Mouse (Mus musculus) heart, adult 8-10 months (tissue): Measurements from ENCODE around the gene Chd3. TPM values are rescaled to one million over a fixed set of nuclear protein-coding genes. Genes with fewer than 3 reads are reported as not detected.

Experiments used
- DNase-seq: peaks from one replicate; pipeline ENCODE4 v3.0.0; 2022; ENCODE audit warnings: low spot score
- total RNA-seq, 4 experiments: library from RNA; stranded (reverse); gene quantifications; 2 replicates each; pipeline ENCODE4 v1.2.4; 2022

The Chd3 gene
- 10 to 100 TPM; 16.7 to 20.4 (median 18.3) TPM for total RNA-seq

- no peak for DNase-seq
Observed at GRCm38 (mm10) chr11:69369215-69369989, at the start of gene Chd3. Gene Chd3, minus strand, starts transcription at chr11:69369406.

DNA sequence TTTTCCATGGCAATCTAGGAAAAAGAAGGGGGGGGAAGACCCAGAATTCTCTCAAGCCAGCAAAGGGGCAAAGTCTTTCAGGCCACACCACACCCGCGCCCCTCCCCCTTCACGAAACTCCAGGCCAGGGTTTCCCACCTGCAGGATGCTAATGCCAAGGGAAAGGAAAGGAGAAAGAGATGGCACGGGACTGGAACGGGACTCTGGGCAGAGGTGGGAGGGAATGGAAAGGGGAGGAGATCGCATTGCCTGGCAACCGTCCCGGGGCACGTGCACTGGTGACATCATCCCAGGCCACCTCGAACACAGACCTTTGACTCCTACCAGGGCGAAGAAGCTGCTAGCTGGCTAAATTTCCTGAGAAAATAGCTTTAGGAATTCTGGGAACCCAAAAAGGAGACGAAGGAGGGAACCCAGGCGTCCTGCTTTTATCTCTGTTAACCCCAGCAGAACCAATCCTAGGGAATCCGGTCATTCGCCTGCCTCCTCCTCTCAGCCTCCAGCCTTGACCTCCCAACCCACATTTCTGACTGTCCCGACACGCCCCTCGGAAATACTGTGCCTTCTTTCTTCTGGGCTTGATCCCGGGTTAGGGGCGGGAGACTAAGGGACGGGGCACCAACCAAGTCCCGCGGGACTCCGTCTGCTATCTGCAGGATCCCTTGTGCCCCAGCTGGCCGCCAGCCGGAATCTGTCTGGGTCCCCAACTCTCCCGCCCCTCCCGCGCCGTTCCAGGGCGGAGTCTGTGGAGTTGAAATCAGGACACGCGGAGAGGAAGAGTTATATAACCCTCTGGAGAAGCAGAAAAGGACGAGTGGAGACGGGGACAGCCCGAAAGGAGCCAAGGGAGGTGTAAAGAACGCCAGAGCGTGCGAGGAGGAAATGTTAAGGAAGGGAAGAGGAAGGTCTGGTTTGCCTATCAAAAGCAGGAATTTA, 48.5 kb upstream of the Chd3 start:
- DNase-seq: peak; percentile 93

DNA sequence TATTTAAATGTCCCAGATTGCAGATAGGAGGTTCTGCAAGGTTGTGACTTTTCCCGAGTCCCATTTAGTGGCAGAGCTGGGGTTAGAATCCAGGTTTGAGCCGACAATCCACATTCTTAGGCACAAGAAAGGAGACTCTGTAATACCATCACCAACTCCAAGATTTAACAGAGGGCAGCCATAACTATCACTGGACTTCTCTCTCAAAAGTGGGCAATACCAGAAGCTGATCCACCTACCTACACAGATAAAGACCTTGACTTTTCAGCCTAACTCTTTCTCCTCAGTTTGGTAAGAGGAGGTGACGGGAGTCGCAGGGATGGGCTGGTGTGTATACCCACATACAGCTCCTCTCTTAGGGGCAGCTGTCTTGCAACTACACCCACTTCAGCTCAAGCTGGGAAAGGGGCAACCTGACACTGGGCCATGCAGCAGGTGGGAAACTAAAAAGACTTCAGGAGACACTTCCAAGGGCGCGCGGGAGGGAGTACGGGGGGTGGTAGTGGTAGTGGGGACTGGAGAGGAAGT, 47.8 kb upstream of the Chd3 start:
- no peak for DNase-seq

DNA sequence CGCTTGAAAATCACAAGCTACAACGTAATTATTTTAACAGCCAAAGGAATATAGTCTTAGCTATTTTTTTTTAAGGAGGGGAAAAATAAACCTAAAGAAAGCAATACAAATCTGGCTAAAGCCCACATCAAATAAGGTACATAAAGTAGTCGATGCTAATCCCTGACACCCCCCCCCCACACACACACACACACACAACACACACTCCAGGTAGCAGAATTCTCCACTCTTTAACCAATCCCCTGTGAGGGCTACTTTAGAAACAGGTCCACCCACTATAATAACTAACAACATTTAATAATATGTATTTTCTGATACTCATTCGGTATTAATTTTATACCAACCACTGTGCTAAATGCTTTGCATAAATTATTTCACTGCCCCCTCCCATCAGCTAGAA, 47.3 kb upstream of the Chd3 start:
- DNase-seq: no peak

- no peak for DNase-seq
Observed at GRCm38 (mm10) chr11:69415668-69416451, 46.7 kb upstream of the Chd3 start.

DNA sequence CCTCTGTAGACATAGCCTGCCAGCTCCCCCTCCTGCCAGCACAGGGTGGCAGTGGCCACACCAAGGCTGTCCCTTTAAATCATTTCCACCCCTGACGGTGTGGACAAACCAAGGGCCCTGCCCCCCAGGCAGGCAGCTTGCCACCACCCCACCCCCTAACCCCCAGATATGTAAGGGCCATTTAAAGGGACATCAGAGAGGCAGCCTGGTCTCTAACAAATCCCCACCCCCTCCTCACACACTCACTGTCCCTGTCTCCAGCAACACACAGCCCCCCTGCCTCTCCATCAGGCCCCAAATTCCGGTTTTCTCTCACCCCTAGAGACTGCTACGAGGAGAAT, 46.1 kb upstream of the Chd3 start:
- peak; percentile 48 for DNase-seq

GRCm38 (mm10) chr11:69414421-69415326, 45.5 kb upstream of the Chd3 start:
- no peak for DNase-seq

GRCm38 (mm10) chr11:69413221-69414181, 44.3 kb upstream of the Chd3 start, which contains the start of gene Kdm6b:
Gene Kdm6b, minus strand, starts transcription at chr11:69413675.
- no peak for DNase-seq

- no peak for DNase-seq
Observed at GRCm38 (mm10) chr11:69412548-69412947, 43.3 kb upstream of the Chd3 start.

DNA sequence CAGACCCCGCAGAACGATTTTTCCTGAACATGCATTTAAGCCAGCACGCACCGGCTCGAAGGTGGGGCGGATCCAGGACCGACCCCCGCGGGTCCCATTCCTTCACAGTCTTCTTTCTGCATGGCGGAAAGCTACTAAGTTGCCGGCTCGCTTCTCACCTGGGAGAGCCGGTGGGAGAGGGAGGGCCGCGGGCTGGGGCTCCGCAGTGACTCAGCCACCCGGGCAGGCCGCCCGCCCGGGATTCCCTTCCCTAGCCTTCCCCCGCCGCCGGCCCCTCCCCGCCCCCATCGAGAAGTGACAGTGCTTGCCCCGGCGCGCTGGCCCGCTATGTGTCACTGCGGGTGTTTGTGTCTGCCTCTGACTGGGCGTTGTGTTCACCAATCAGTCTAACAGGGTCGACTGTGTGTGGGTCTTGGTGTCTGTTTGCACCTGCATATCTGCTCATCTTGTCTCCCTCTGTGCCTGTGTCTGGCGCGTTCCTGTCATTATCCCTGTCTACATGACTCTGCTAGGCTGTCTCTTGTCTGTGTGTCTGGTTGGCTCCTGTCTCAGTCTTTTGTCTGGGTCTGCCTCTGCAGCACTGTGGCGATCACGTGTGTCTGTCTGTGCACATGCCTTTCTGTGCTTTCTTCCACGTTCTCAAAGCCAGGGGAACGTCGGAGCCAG, 42.5 kb upstream of the Chd3 start:
- DNase-seq: no peak

DNA sequence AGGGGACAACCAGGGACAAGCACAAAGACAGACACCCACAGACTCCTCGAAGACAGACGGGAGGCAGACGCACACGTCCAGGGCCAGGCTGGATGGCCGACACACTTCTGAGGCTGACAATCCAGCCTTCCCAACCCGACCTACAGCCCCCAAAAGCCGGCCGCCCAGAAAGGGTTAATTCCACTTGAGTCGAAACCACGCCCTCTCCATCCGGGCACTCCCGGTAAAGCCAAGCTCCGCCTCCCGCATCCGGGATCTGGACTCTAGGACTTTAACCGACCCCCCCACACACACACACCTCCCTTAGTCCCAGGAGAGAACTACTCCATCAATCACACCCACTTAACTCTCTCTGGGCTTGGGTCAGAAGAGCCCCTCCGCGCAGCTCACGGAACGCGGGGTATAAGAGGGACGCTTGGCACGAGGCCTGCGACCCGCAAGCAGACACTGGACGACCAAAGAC, 41.9 kb upstream of the Chd3 start:
- peak; percentile 96 for DNase-seq

- peak; percentile 87 for DNase-seq
Observed at GRCm38 (mm10) chr11:69410310-69411072, 41.3 kb upstream of the Chd3 start.

GRCm38 (mm10) chr11:69410045-69410309, 40.8 kb upstream of the Chd3 start:
- DNase-seq: no peak

DNA sequence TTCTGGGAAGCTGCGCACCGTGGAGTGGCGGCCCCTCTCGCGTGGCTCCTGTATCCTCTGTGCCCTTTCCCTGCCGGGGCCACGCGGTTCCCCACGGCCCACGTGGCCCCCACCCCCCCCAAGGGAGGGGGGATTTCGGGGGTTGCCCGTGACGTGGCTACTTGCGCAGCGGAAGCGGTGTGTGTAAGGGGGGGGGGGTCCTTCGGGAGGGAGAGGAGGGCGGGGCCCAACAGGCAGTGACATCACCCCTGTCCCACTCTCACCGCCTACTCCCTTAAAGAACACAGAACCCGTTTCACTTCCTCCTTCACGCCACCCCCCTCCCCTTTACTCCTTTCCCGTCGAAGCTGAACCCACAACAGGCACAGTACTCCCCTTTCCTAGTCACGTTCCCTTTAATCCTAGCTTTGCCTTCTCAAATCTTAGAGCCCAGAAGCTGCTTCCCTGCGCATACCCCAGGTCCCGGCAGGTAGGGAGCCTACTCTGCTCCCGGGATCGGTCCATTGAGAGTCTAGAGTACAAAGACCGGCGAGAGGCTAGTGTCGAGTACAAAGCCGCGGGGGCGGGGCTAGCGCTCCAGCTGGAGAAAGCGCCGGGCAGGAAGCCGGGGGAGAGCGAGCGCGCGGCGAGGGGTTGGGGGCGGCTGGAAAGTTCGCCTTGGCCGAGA, 40.3 kb upstream of the Chd3 start:
- DNase-seq: peak; percentile 81

GRCm38 (mm10) chr11:69408541-69409377, 39.6 kb upstream of the Chd3 start:
- peak; percentile 93 for DNase-seq

DNA sequence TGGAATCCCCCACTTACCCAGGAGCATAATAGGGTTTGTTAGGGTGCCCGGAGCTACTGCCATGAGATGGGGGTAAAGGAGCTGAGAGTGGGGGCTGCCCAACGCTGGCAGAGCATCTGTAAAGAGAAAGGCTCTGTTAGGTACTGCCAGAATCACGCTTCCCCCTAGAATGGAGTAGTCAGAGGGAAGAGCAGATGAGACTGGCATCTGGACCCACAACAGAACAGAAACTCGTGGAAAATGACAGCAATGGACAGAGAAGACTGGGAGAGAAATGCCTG, 38.5 kb upstream of the Chd3 start:
- DNase-seq: no peak
